Mouse (Mus musculus) urinary bladder, postnatal 4 days (tissue): ENCODE data around the gene Cnih3.

ENCODE experiments used
- DNase-seq, 2 experiments: peaks; one replicate each; pipeline ENCODE4 v3.0.0; 2021 to 2022; ENCODE audit warnings: low spot score in 2 of 2

Gene Cnih3

GRCm38 (mm10) chr1:181352367-181353199 lies at the start of gene Cnih3:
Gene Cnih3, plus strand, starts transcription at chr1:181352628.
- DNase-seq, result peak in 1 of 2 experiments; percentile 26

GRCm38 (mm10) chr1:181307981-181308380 lies 44.4 kb upstream of the Cnih3 start:
- DNase-seq, result no peak

GRCm38 (mm10) chr1:181310712-181311111 lies 41.7 kb upstream of the Cnih3 start:
- DNase-seq, result no peak

- no peak for DNase-seq
Observed at GRCm38 (mm10) chr1:181312115-181313045, 40.0 kb upstream of the Cnih3 start.

- no peak for DNase-seq
Observed at GRCm38 (mm10) chr1:181313046-181313415, 39.4 kb upstream of the Cnih3 start.

- DNase-seq, result no peak
Observed at GRCm38 (mm10) chr1:181314301-181314700, 38.1 kb upstream of the Cnih3 start.

- no peak for DNase-seq
Observed at GRCm38 (mm10) chr1:181315350-181315749, 37.1 kb upstream of the Cnih3 start.

- DNase-seq, result no peak
Observed at GRCm38 (mm10) chr1:181316571-181316970, 35.9 kb upstream of the Cnih3 start.

GRCm38 (mm10) chr1:181319466-181319865 lies 33.0 kb upstream of the Cnih3 start:
- DNase-seq, result no peak

- DNase-seq, result no peak
Observed at GRCm38 (mm10) chr1:181321149-181321548, 31.3 kb upstream of the Cnih3 start.

GRCm38 (mm10) chr1:181323134-181323533 lies 29.3 kb upstream of the Cnih3 start:
- no peak for DNase-seq

- no peak for DNase-seq
Observed at GRCm38 (mm10) chr1:181327137-181327536, 25.3 kb upstream of the Cnih3 start.

- no peak for DNase-seq
Observed at GRCm38 (mm10) chr1:181327636-181328420, 24.6 kb upstream of the Cnih3 start.

- no peak for DNase-seq
Observed at GRCm38 (mm10) chr1:181329110-181329509, 23.3 kb upstream of the Cnih3 start.

GRCm38 (mm10) chr1:181332597-181332996 lies 19.8 kb upstream of the Cnih3 start:
- DNase-seq, result no peak

GRCm38 (mm10) chr1:181334329-181335018 lies 18.0 kb upstream of the Cnih3 start:
- no peak for DNase-seq

- no peak for DNase-seq
Observed at GRCm38 (mm10) chr1:181335019-181335365, 17.4 kb upstream of the Cnih3 start.

- DNase-seq, result no peak
Observed at GRCm38 (mm10) chr1:181335388-181335787, 17.0 kb upstream of the Cnih3 start.

GRCm38 (mm10) chr1:181336857-181337256 lies 15.6 kb upstream of the Cnih3 start:
- DNase-seq, result no peak

- DNase-seq, result no peak
Observed at GRCm38 (mm10) chr1:181339106-181339505, 13.3 kb upstream of the Cnih3 start.

- DNase-seq, result no peak
Observed at GRCm38 (mm10) chr1:181345547-181345946, 6.9 kb upstream of the Cnih3 start.
